Mouse (Mus musculus) granulocyte monocyte progenitor cell, adult 5-6 weeks (primary cell): Measurements from ENCODE around the gene U2af1l4. TPM values are rescaled to one million over a fixed set of nuclear protein-coding genes. Genes with fewer than 3 reads are reported as not detected.

Experiments used
- ATAC-seq: replicated peaks from 2 replicates; pipeline ENCODE4 v1.8.0; 2016; ENCODE audit warnings: mild to moderate bottlenecking, moderate TSS enrichment, inconsistent platforms; ENCODE audit not compliant: poor library complexity, severe bottlenecking
- total RNA-seq, 2 experiments: library from RNA; stranded (forward) in 1 of 2; stranded (reverse) in 1 of 2; fragments of 200-712, 200-1000 nt in 1 of 2; fragments of >200 nt in 1 of 2; fragmentation: Nextera tagmentation in 1 of 2; gene quantifications; 2 replicates each; pipeline ENCODE4 v1.2.3; 2014 to 2017

U2af1l4 gene
- total RNA-seq (2014; fragmentation: Nextera tagmentation) (26.3 and 38.5 TPM in 2 replicates), total RNA-seq (2017) (58.6 and 87.2 TPM in 2 replicates)

GRCm38 (mm10) chr7:30563117-30563905, at the start of gene U2af1l4, which contains the start of the genes Gm49396 and Psenen:
U2af1l4 (plus strand) TSS chr7:30563301.
Gm49396 (plus strand) TSS chr7:30563344.
Psenen (minus strand) TSS chr7:30563627.
- ATAC-seq = peak; percentile 58

DNA sequence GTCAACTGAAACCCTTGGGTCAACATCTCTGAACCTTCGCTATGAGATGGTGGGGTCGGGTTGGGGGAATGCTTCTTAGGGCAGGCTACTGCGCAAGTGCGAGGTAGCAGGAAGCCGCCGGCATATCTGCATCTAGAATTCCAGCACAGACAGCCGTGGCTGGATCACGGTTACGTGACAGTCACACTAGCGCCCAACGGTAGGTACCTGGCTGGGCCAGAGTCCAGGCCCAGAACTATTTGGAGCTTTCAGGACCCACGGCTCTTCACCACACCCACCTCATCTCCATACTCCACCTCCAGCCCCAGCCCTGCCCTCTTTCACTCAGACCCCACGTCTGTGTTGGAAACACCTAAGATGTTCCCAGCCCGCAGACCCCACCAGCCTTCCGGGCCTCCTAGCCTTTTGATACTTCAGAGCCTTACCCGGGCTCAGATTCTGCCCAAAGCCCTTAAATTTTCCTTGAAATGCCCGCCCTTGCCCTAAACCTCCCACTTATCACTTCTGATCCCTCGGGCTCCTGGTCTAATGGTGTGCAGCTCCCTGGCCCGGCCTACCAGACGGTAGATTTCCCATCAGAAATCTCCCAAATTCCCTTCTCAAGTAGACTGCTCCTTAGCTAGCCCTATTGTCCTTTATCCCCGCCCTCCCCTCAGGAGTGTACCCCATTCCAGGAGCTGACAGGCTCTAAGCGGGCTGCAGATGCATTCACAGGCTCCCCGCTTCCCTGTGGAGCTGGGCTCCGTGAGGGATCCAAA, 47.9 kb upstream of the U2af1l4 start:
- ATAC-seq = no peak

- peak; percentile 14; the same call in 1 of the 2 replicates for ATAC-seq
Observed at GRCm38 (mm10) chr7:30518325-30518724, 44.8 kb upstream of the U2af1l4 start.

DNA sequence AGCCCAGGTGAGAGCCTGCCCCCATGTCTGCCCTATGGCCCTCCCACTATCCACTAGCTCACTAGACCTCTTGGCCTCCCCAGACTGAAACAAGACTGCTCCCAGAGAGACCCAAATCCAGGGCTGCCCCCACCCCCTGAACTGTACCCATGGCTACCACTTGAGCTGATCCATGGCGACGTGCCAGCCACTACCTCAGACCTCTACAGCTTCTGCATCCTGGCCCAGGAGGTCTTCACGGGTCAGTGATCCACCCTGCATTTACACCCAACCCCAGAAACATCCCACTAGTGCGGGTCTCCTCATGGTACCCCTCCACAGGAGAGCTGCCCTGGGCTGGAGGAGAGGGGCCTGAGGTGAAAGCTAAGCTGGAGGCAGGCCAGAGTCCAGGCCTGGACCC, 42.7 kb upstream of the U2af1l4 start:
- no peak for ATAC-seq

DNA sequence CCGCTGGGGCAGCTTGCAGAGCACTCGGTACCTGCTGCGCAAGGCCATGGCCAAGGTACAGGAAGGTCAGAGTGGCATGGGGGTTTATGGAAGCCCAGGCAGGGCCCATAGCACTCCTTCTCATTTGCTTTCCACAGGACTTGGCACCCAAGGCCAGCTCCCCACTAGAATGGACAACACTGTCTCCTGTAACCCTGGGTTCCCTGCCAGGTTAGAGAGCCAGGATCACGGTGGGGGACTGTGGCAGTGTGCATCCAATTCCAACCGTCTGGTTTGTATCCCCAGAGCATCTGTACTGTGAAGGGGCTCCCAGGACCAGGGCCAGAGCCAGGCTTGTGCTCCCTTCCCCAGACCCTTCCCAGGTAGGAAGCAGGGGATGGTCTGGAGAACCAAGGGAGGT, 42.2 kb upstream of the U2af1l4 start:
- ATAC-seq = no peak

GRCm38 (mm10) chr7:30522871-30523270, 40.2 kb upstream of the U2af1l4 start:
- no peak for ATAC-seq

DNA sequence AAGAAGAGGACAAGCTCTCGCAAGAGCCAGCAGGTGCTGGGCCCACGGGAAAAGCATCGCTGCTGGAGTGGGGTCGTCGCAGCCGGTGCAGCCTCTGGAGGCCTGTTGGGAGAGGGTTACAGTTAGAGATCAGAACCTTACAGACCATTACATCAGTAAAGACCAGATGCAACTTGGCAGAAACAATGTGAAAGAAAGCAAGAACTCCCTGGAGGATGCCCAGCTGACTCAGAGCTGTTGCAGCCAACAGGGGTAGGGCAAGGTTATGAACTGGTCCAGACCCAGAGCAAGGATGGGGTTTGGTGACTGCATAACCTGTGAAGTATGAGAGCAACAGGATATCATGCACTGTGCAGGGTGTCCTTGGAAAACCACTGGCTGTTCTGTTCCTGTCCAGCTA, 38.6 kb upstream of the U2af1l4 start:
- ATAC-seq = no peak

DNA sequence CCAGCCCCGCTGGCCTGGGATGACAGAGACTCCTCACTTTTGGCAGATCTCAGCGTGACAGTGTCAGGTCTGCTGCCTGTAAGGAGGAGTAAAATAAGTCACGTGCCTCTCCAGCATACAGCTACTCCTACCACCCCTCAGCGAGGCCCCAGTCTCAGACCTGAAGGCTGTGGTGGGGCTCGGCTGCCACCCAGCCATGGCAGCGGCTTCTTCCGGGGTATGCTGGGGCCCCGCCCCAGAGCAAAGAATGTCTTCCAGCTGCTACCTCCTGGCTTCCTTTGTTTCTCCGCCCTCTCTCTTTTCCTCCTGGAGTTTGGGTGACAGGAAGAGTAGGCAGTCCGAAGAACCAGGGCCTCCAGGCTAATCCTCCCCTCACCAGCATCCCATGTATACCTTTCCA, 37.1 kb upstream of the U2af1l4 start:
- ATAC-seq = no peak

DNA sequence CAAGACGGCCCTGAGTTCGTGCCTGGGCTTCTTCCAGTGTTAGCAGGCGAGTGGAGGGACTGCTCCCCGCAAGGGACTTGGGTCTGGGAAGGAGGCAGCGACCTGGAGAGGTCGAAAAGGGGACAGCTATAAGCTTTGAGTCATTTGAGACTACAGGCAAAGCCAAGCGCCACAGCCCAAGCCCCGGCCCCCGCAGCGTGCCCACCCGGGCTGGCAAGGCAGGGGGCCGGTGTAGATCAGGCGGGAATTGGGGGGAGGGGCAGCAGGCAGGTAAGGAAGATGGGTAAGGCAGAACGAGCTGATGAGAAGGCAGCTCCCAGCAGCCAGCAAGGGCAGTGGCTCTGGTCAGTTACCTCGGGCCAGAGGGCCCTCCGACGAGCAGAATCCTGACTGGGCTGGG, 36.7 kb upstream of the U2af1l4 start:
- no peak for ATAC-seq

DNA sequence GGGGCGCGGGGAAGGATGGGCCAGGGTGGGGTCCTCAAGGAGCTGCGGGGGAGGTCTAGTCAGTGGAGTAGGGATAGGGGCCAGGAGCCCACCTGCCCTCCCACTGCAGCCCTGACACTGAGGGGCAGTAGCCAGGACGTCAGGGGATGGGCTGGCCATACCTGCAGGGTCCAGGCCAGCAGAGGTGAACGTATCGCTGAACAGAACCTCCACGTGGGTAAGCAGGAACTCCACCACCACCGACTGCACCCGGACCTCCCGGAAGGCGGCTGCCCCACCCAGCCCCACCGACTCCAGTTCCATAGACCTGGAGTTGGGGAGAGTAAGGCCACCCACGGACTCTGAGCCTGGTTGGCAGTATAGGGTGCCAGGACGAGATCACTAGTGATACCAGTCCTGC, 36.1 kb upstream of the U2af1l4 start:
- no peak; the same call in 1 of the 2 replicates for ATAC-seq

DNA sequence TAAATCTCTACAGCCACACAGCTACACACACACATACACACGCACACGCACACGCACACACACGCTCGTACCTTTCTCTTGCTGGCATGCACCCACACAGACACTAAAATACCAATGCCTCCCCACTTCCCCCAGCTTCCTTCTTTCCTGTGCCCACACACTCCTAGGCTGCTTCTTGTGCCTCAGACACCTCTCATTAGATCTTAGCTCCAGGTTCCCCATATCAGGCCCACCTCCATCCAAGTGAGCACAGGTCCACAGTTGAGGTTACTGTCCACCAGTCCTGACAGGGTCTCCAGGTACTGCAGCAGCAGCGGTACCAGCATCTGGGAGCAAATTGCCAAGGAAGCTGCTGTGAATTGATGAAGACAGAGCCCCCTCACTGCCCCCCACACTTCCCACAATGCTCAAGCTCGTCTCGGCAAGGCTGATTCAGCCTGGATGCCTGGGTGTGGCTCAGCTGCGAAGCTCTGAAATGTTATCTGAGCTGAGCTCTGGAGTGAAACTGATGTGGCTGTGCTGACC, 31.7 kb upstream of the U2af1l4 start:
- ATAC-seq = no peak

- no peak for ATAC-seq
Observed at GRCm38 (mm10) chr7:30532931-30533330, 30.2 kb upstream of the U2af1l4 start.

GRCm38 (mm10) chr7:30533941-30534632, 29.0 kb upstream of the U2af1l4 start:
- no peak for ATAC-seq

DNA sequence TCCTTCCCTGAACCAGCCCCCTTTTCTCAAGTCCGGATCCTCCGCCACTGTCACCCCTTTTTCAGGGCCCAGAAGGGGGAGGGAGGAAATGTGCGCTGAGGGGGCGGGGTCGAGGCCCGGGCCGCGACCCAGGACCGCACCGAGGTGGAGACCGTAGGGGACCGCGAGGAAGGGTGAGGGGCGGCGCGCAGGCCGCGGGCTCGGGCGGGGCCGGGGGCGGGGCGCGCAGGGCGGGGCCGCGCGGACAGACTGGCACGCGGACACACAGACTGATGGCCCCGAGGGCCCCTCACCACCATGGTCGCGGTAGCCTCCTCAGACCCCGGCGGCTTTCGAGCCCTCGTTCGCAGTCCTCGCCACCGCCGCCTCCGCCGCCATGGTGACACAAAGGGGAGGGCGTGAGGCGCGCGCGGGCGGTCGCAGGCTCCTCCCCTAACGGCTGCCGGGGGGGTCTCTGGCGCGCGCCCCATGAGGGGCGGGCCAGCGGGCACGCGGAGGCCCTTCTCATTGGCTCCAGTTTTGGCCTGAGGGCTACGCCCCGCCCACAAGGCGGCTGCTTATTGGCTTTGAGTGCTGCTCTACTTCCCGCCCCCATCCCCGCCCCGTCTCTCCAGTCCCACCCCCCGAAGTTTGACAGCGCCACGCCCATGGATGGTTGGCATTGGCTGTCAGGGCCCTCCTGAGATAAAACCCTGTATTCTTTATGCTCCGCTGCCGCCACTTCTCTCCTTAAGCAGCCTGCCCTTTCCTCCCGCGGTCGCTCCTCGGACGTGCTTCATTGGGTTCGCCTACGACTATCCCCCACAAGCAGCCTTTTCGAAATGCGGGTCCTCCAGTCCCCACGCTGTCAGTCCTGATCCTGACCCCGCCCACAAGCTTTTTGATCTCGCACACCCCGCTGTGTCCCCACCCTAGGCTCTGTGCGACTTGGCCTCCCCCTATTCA, 28.2 kb upstream of the U2af1l4 start, which contains the start of gene Arhgap33:
Arhgap33 (minus strand) TSS at position 428 of the 945 bp plus-strand sequence.
- peak; percentile 90 for ATAC-seq

GRCm38 (mm10) chr7:30540572-30540971, 22.5 kb upstream of the U2af1l4 start:
- no peak for ATAC-seq

- ATAC-seq = no peak
Observed at GRCm38 (mm10) chr7:30544327-30544726, 18.8 kb upstream of the U2af1l4 start.

DNA sequence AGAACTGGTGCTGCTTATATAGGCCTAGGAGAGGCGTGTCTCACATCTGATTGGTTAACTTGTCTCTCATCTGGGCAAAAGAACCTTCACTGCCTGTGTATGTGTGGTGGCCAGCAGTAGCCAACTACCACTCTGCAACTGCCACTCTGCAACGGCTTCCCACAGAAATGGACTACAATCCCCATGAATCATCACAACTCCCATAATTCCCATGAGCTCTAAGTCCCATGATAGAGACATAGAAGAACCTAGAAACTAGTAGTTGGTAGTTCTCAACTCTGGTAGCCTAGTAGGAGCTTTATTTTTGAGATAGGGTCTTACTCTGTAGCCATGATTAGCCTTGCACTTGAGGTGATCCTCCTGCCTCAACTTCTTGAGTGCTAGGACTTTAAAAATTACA, 13.2 kb upstream of the U2af1l4 start:
- no peak for ATAC-seq

DNA sequence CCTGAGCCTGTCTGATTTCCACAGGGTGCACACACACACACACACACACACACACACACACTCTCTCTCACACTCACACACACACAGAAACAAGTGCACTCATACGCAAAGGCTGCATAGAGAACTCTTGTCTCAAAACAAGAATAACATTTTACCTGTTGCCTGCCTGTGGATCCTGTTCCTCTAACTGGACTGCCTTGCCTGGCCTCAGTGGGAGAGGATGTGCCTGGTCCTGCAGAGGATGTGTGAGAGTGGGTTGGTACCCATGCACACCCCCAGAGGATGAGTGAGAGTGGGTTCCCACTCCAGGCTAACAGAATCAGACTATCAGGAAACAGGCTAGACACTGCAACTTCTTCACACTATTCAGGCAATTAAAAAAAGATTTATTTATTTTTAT, 12.5 kb upstream of the U2af1l4 start:
- no peak for ATAC-seq

DNA sequence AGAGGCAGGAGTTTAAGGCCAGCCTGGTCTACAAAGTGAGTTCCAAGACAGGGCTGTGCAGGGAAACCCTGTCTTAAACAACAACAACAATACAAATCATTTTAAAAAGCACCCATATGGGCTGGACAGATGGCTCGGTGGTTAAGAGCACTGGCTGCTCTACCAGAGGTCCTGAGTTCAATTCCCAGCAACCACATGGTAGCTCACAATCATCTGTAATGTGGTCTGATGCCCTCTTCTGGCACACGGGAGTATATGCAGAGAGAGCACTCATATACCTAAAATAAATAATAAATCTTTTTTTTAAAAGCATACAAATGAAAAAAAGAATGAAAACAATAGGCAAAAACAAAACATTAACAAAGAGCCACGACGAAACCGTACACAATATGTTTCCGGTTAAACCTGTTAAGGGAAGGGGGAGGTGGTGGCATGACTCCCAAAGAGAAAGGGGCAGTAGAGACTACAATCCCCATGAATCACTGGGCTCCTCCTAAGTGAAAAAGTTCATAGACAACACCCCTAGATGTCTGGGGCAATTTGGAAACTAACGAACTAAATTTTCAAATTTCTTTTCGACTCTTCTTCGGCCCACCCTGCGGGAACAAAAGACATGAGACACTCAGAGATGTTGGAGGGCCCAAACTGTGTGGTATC, 11.5 kb upstream of the U2af1l4 start:
- ATAC-seq = peak; percentile 47
